Mouse (Mus musculus): ENCODE results near the gene Bglap3.

DNA sequence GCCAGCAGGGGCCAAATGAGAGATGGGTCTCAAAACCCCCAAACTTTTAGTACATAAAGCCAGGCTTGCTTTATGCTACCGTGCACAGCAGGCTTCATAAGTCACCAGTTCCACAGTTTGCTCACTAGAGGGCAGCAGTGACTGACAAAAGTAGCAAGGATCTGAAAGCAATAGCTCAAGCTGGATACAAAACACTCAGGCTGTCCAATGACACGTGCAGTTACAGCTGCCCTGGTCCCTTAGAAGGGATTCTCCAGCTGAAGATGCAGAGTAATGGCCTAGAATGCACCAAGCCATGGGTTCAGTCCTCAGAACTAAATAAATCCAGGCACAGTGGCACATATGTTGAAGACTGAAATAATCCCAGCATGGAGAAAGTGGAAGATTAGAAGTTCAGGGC is 34.5 kb upstream of the Bglap3 start:
- TF ChIP-seq POLR2A (IDR thresholded peaks at IDR 0.05; ENCODE audit: low read depth, low read length) (no peak), CTCF (IDR thresholded peaks at IDR 0.05; ENCODE audit: extremely low read depth, insufficient read depth, insufficient read length, insufficient replicate concordance) (peak; percentile 78; the same call in 1 of the 2 replicates)

Measured in spleen, adult 2 months (tissue).